Mouse (Mus musculus) lung, postnatal 0 days (tissue): Measurements from ENCODE around the gene Sqor. TPM values are rescaled to one million over a fixed set of nuclear protein-coding genes. Genes with fewer than 3 reads are reported as not detected.

ENCODE experiments used
- ATAC-seq: fragments of 200-750 bp; cut with Nextera tagmentation; 2 replicates; pipeline ENCODE4 v1.8.0; 2017; ENCODE audit warnings: moderate library complexity
- DNase-seq: peaks from one replicate; pipeline ENCODE4 v3.0.0-alpha.2; 2016; ENCODE audit warnings: low spot score
- H3K27ac ChIP-seq: fragments of 300-500 bp; sonication (generic); 2 replicates; pipeline ENCODE4 v1.5.1; 2014; ENCODE audit warnings: antibody characterized with exemption, mild to moderate bottlenecking, low read length, mixed read lengths
- H3K27me3 ChIP-seq: fragments of 300-500 bp; sonication (generic); replicated peaks from 2 replicates; pipeline ENCODE4 v1.6.1; 2014; ENCODE audit warnings: low read length, mixed read lengths; ENCODE audit not compliant: insufficient read depth
- H3K36me3 ChIP-seq: fragments of 300-500 bp; sonication (generic); 2 replicates; pipeline ENCODE4 v1.6.1; 2014; ENCODE audit warnings: low read length, mixed read lengths; ENCODE audit not compliant: insufficient read depth
- H3K4me1 ChIP-seq: fragments of 300-500 bp; sonication (generic); 2 replicates; pipeline ENCODE4 v1.6.1; 2014; ENCODE audit warnings: antibody characterized with exemption, low read depth, low read length, mixed read lengths; ENCODE audit not compliant: insufficient read depth
- H3K4me2 ChIP-seq: fragments of 300-500 bp; sonication (generic); replicated peaks from 2 replicates; pipeline ENCODE4 v1.6.1; 2014; ENCODE audit warnings: low read depth, mild to moderate bottlenecking, low read length, moderate library complexity, mixed read lengths
- H3K4me3 ChIP-seq: fragments of 300-500 bp; sonication (generic); 2 replicates; pipeline ENCODE4 v1.5.1; 2014; ENCODE audit warnings: low read depth, low read length
- H3K9ac ChIP-seq: fragments of 300-500 bp; sonication (generic); replicated peaks from 2 replicates; pipeline ENCODE4 v1.6.1; 2014; ENCODE audit warnings: low read depth, mild to moderate bottlenecking
- H3K9me3 ChIP-seq: fragments of 300-500 bp; sonication (generic); 2 replicates; pipeline ENCODE4 v1.6.1; 2016; ENCODE audit warnings: low read length, mixed read lengths
- CTCF ChIP-seq: IDR thresholded peaks from 2 replicates; pipeline ENCODE4 v1.5.1; 2016; ENCODE audit warnings: antibody characterized with exemption, mild to moderate bottlenecking
- EP300 ChIP-seq: IDR thresholded peaks from 2 replicates; pipeline ENCODE4 v1.6.1; 2016; ENCODE audit warnings: antibody characterized with exemption, mild to moderate bottlenecking, control low read depth
- WGBS: fragments of 180-500 bp; shearing (Covaris S2); extraction: QIAGEN DNeasy Blood & Tissue Kit; methylation state at CpG from one replicate; pipeline ENCODE4 v1.1.7; 2014; 5-methylcytosine and 5-hydroxymethylcytosine counted together
- polyA plus RNA-seq: library from polyadenylated mRNA; unstranded; fragments of >200 nt; fragmentation: Nextera tagmentation; extraction: Ambion mirVana; gene quantifications from 2 replicates; pipeline ENCODE4 v1.2.1, GENCODE M21; 2015

Sqor gene
- polyA plus RNA-seq, 1 experiment from 2014 or later = 29.2 TPM

GRCm38 (mm10) chr2:122764526-122764925 lies 511 bp upstream of the Sqor start:
- 52% methylated on average over 6 of the region's 6 CpGs for WGBS
- TF ChIP-seq CTCF = peak; percentile 15
- no peak for TF ChIP-seq EP300
- ATAC-seq (no peak), DNase-seq (no peak)
- H3K4me2 ChIP-seq = peak overlapping the region; percentile 91; the same call in 1 of the 2 replicates
- H3K9ac ChIP-seq = no peak overlapping the region
- no peaks in the 10 kb centered on the region for H3K36me3 ChIP-seq
- no peaks in the 10 kb centered on the region for H3K4me1 ChIP-seq
- H3K9me3 ChIP-seq = no peaks in the 10 kb centered on the region
- no peak overlapping the region for H3K27ac ChIP-seq
- peak overlapping the region; percentile 56 for H3K4me3 ChIP-seq
- no peaks in the 10 kb centered on the region for H3K27me3 ChIP-seq

DNA sequence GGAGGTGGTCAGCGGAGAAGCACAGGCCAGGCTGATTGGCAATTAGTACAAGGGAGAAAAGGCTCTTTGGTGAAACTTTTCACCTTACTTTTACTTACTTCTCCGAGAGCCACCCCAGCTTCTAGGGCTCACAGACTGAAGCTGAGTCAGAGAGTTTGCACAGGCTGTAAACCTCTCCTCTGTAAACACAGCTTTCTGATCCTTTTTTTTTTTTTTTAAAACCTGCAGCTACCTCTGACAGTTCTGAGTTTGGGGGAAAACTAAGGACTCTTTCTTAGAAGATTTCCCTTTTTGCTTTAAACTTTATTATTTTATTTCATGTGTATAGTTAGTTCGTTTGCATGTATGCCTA lies 733 bp downstream of the Sqor start:
- no peaks in the 10 kb centered on the region for H3K36me3 ChIP-seq
- peak overlapping the region; percentile 60 for H3K9ac ChIP-seq
- H3K9me3 ChIP-seq = no peaks in the 10 kb centered on the region
- DNase-seq (peak; percentile 31), ATAC-seq (peak; percentile 5; the same call in 1 of the 2 replicates)
- H3K27ac ChIP-seq = no peak overlapping the region
- peak overlapping the region; percentile 91 for H3K4me2 ChIP-seq
- peak overlapping the region; percentile 56 for H3K4me3 ChIP-seq
- TF ChIP-seq EP300 (no peak), CTCF (no peak)
- 39% methylated on average over 3 of the region's 3 CpGs for WGBS
- no peaks in the 10 kb centered on the region for H3K4me1 ChIP-seq
- no peaks in the 10 kb centered on the region for H3K27me3 ChIP-seq

- no peak overlapping the region for H3K4me2 ChIP-seq
- no peak overlapping the region for H3K4me3 ChIP-seq
- H3K27me3 ChIP-seq = no peaks in the 10 kb centered on the region
- ATAC-seq (peak; percentile 91), DNase-seq (peak; percentile 84)
- 0 out of 2 replicates have a peak, but pooled peaks cover 3% of the 10 kb centered on the region for H3K4me1 ChIP-seq
- no peak overlapping the region for H3K9ac ChIP-seq
- no peaks in the 10 kb centered on the region for H3K36me3 ChIP-seq
- H3K27ac ChIP-seq = no peak overlapping the region
- TF ChIP-seq EP300 (peak; percentile 63), CTCF (no peak)
- no peaks in the 10 kb centered on the region for H3K9me3 ChIP-seq
- WGBS = 36% methylated on average over 2 of the region's 2 CpGs
Measured at GRCm38 (mm10) chr2:122771002-122771401, 6.0 kb downstream of the Sqor start.

DNA sequence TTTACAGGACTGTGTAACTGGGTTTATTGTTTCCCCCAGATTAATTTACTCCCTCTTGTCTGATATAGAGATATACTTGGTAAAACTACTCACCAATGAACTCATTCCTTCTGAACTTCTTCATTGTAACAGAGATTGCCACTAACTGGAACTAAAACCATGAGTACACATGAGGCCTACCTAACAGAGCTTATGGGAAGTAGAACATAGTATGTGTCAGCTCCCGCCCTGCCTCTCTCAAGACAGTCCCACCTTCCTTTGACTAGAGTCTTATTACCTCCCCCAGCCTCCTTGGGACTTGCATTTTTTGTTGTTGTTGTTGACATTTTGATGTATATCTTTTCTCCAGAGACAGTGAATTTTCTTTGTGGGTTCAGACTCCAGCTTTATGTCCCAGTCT lies 7.9 kb downstream of the Sqor start:
- no peak overlapping the region for H3K9ac ChIP-seq
- no peaks in the 10 kb centered on the region for H3K9me3 ChIP-seq
- no peak overlapping the region for H3K4me3 ChIP-seq
- no peak for TF ChIP-seq CTCF
- 0 out of 2 replicates have a peak, but pooled peaks cover 3% of the 10 kb centered on the region for H3K4me1 ChIP-seq
- H3K4me2 ChIP-seq = no peak overlapping the region
- H3K27ac ChIP-seq = no peak overlapping the region
- DNase-seq = no peak
- no peaks in the 10 kb centered on the region for H3K27me3 ChIP-seq
- no peak for ATAC-seq
- H3K36me3 ChIP-seq = no peaks in the 10 kb centered on the region
- WGBS = 75% methylated on average over 1 of the region's 1 CpGs

DNA sequence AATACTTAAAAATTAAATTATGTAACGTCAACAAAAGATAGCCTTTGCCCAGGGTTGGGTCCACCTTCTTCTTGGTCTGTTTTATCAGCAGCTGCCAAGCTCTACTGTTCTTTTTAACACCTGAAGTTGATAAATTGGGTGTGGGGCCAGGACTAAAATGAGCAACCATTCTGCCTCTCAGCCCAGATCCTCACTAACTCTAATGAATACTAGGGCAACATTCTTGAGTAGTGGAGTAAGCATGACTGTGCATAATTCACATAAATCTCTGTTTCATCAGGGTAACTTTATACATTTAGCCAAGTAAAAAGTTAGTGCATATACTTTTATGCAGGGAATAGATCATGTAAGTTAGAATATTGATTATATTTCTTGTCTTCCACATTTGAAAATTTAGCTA lies 10.5 kb downstream of the Sqor start:
- Histone ChIP-seq H3K4me1 (0 out of 2 replicates have a peak, but pooled peaks cover 3% of the 10 kb centered on the region), H3K27ac (no peak overlapping the region), H3K9me3 (no peaks in the 10 kb centered on the region), H3K4me3 (no peak overlapping the region), H3K4me2 (no peak overlapping the region), H3K27me3 (no peaks in the 10 kb centered on the region), H3K36me3 (no peaks in the 10 kb centered on the region), H3K9ac (no peak overlapping the region)
- 80% methylated on average over 1 of the region's 1 CpGs for WGBS
- DNase-seq (no peak), ATAC-seq (no peak)
- TF ChIP-seq CTCF (no peak), EP300 (no peak)

DNA sequence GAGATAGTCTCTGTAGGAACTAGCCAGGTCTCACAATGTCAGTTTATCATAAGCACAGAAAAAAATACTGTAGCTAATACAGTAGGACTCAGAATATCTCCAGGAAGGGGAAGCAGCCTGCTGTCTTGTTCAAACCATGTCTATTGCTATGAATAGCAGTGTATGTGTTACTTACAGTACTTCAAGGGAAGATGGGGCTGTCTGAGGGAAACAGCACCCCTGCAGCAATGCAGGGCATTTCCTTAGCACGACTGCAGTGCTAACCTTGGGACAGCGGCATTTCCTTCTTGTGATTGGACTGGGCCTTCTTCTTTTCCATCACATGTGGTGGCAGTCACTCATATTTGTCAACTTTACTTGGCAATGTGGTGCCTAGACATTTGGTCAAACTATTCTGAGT lies 11.8 kb downstream of the Sqor start:
- ATAC-seq (no peak), DNase-seq (no peak)
- Histone ChIP-seq H3K9me3 (no peaks in the 10 kb centered on the region), H3K4me3 (no peak overlapping the region), H3K36me3 (no peaks in the 10 kb centered on the region), H3K27ac (no peak overlapping the region), H3K4me2 (no peak overlapping the region), H3K4me1 (no peaks in the 10 kb centered on the region), H3K9ac (no peak overlapping the region), H3K27me3 (no peaks in the 10 kb centered on the region)
- WGBS = 49% methylated on average over 2 of the region's 2 CpGs
- no peak for TF ChIP-seq EP300
- no peak for TF ChIP-seq CTCF

DNA sequence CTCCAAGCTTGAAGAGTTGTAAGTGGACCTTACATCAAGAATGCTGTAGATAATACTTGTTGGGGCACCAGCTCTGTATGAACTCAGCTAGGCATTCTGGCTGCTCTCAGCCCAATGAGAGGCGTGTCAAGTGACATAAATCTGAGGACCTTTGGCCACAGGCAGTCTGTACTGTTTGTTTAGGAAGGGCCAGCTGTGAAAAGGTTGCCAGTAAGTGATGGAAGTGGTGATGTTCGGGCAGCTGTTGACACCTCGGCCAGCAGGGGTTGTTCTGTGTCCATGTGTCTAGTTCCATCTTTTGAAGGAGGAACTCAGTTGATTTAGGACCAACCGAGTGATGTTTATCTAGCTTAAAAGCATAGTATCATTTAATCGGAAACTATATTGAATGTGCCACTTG lies 14.9 kb downstream of the Sqor start:
- Histone ChIP-seq H3K4me2 (no peak overlapping the region), H3K27ac (no peak overlapping the region), H3K9ac (no peak overlapping the region), H3K4me3 (no peak overlapping the region), H3K27me3 (no peaks in the 10 kb centered on the region), H3K9me3 (no peaks in the 10 kb centered on the region), H3K36me3 (no peaks in the 10 kb centered on the region), H3K4me1 (no peaks in the 10 kb centered on the region)
- DNase-seq (no peak), ATAC-seq (no peak)
- TF ChIP-seq CTCF (0 out of 2 replicates have a peak, but pooled peaks have one; percentile 15), EP300 (no peak)
- 32% methylated on average over 5 of the region's 5 CpGs for WGBS
